Mouse (Mus musculus) liver, adult 2 months (tissue): Measurements from ENCODE around the gene Atxn7l3. TPM values are rescaled to one million over a fixed set of nuclear protein-coding genes. Genes with fewer than 3 reads are reported as not detected.
A peak's percentile ranks its signal among the peaks of the same experiment; 100 is the strongest.

Experiments used
- DNase-seq: peaks from one replicate; pipeline ENCODE4 v3.0.0-alpha.2; 2011; ENCODE audit warnings: low read depth, low spot score; ENCODE audit errors: extremely low read depth
- H3K27ac ChIP-seq: fragments of 200-500 bp; replicated peaks from 2 replicates; pipeline ENCODE4 v1.5.1; 2012; ENCODE audit warnings: low read depth, mild to moderate bottlenecking, control low read depth, inconsistent platforms, low read length; ENCODE audit not compliant: insufficient read depth
- H3K27me3 ChIP-seq: fragments of 200-500 bp; 2 replicates; pipeline ENCODE4 v1.6.1; 2012; ENCODE audit warnings: mild to moderate bottlenecking, moderate library complexity, low read length, inconsistent platforms; ENCODE audit not compliant: control insufficient read depth, insufficient read depth
- H3K36me3 ChIP-seq: fragments of 200-500 bp; 2 replicates; pipeline ENCODE4 v1.6.1; 2012; ENCODE audit warnings: low read length, inconsistent platforms; ENCODE audit not compliant: control insufficient read depth, insufficient read depth
- H3K4me1 ChIP-seq: fragments of 200-500 bp; 2 replicates; pipeline ENCODE4 v1.6.1; 2011; ENCODE audit warnings: low read length; ENCODE audit not compliant: control insufficient read depth, insufficient read depth
- H3K4me3 ChIP-seq: fragments of 200-500 bp; 2 replicates; pipeline ENCODE4 v1.5.1; 2011; ENCODE audit warnings: low read depth, mild to moderate bottlenecking, control low read depth, low read length, moderate library complexity; ENCODE audit not compliant: insufficient read depth
- H3K79me2 ChIP-seq: fragments of 200-500 bp; 2 replicates; pipeline ENCODE4 v1.6.1; 2012; ENCODE audit warnings: inconsistent platforms, mild to moderate bottlenecking, low read length, moderate library complexity; ENCODE audit not compliant: control insufficient read depth, insufficient read depth
- H3K9ac ChIP-seq: fragments of 200-500 bp; 2 replicates; pipeline ENCODE4 v1.6.1; 2012; ENCODE audit warnings: low read depth, mild to moderate bottlenecking, control low read depth, inconsistent platforms, low read length
- CTCF ChIP-seq: fragments of 200-500 bp; IDR thresholded peaks from 2 replicates; pipeline ENCODE4 v1.5.1; 2011; ENCODE audit warnings: low read depth, low read length, control low read depth
- POLR2A ChIP-seq: fragments of 200-500 bp; IDR thresholded peaks from 2 replicates; pipeline ENCODE4 v1.6.1; 2011; ENCODE audit warnings: low read length, control low read depth; ENCODE audit not compliant: insufficient read depth; ENCODE audit errors: extremely low read depth
- WGBS: fragments of 180-500 bp; shearing (Covaris S2); methylation state at CpG from one replicate; pipeline ENCODE4 v1.1.7; 2018; 5-methylcytosine and 5-hydroxymethylcytosine counted together
- polyA plus RNA-seq: library from polyadenylated mRNA; depleted of rRNA; stranded (reverse); fragments of >200 nt; gene quantifications from 2 replicates; pipeline ENCODE4 v1.2.3, GENCODE M21; 2012
- total RNA-seq: library from RNA; depleted of rRNA; stranded (reverse); fragments of >200 nt; gene quantifications from 2 replicates; pipeline ENCODE4 v1.2.3, GENCODE M21; 2014

Atxn7l3 gene
- total and polyA plus RNA-seq, 2 experiments: 7.1 to 20.6 TPM

GRCm38 (mm10) chr11:102321931-102322330 lies 25.5 kb upstream of the Atxn7l3 start:
- H3K79me2 ChIP-seq: peaks cover 7% of the 10 kb centered on the region
- WGBS: 88% methylated on average over 6 of the region's 6 CpGs
- H3K27ac ChIP-seq: no peak overlapping the region
- TF ChIP-seq CTCF (no peak), POLR2A (no peak)
- no peaks in the 10 kb centered on the region for H3K27me3 ChIP-seq
- H3K4me3 ChIP-seq: no peak overlapping the region
- H3K36me3 ChIP-seq: no peaks in the 10 kb centered on the region
- no peak overlapping the region for H3K9ac ChIP-seq
- no peak for DNase-seq
- peaks cover 5% of the 10 kb centered on the region; the same call in 1 of the 2 replicates for H3K4me1 ChIP-seq

DNA sequence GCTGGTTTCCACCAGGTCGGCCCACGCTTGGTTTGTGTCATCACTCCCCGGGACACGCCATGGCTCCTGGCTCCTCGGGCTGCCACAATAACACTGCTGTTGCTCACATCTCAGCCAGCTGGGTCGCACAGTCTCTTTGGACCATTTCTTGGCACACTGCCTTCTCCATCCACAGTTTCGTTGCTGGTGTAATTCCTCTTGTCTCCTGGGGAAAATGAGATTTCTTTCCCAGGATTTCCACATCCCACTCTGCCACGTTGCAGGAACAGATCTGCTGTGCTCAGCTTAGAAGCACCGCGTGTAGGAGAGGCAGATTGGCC lies 24.2 kb upstream of the Atxn7l3 start:
- H3K36me3 ChIP-seq: no peaks in the 10 kb centered on the region
- 20% methylated on average over 10 of the region's 10 CpGs for WGBS
- H3K27me3 ChIP-seq: no peaks in the 10 kb centered on the region
- H3K4me3 ChIP-seq: peak overlapping the region; percentile 50
- H3K9ac ChIP-seq: peak overlapping the region; percentile 72
- peaks cover 9% of the 10 kb centered on the region for H3K4me1 ChIP-seq
- H3K27ac ChIP-seq: peak overlapping the region; percentile 88
- DNase-seq: peak; percentile 34
- TF ChIP-seq POLR2A (no peak), CTCF (no peak)
- peaks cover 14% of the 10 kb centered on the region for H3K79me2 ChIP-seq

- TF ChIP-seq CTCF (no peak), POLR2A (peak; percentile 93)
- WGBS: 2% methylated on average over 38 of the region's 38 CpGs
- Histone ChIP-seq H3K27me3 (no peaks in the 10 kb centered on the region), H3K4me1 (peaks cover 9% of the 10 kb centered on the region), H3K4me3 (peak overlapping the region; percentile 78), H3K9ac (peak overlapping the region; percentile 75), H3K27ac (peak overlapping the region; percentile 88), H3K79me2 (peaks cover 14% of the 10 kb centered on the region), H3K36me3 (no peaks in the 10 kb centered on the region)
- peak; percentile 87 for DNase-seq
Measured at GRCm38 (mm10) chr11:102319941-102320685, 23.7 kb upstream of the Atxn7l3 start.

GRCm38 (mm10) chr11:102319410-102319792 lies 23.0 kb upstream of the Atxn7l3 start, which contains the start of gene Ubtf:
Ubtf (minus strand) TSS chr11:102319742.
- H3K27ac ChIP-seq: peak within 1 kb of the TSS; percentile 88
- peaks cover 9% of the 10 kb centered on the region for H3K4me1 ChIP-seq
- H3K4me3 ChIP-seq: peak within 1 kb of the TSS; percentile 78
- no peaks in the 10 kb centered on the region for H3K27me3 ChIP-seq
- under 1% methylated on average over 25 of the region's 25 CpGs for WGBS
- H3K36me3 ChIP-seq: peaks cover 3% of the 10 kb centered on the region
- no peak for TF ChIP-seq POLR2A
- TF ChIP-seq CTCF: no peak
- peaks cover 14% of the 10 kb centered on the region for H3K79me2 ChIP-seq
- peak; percentile 74 for DNase-seq
- peak within 1 kb of the TSS; percentile 100 for H3K9ac ChIP-seq

DNA sequence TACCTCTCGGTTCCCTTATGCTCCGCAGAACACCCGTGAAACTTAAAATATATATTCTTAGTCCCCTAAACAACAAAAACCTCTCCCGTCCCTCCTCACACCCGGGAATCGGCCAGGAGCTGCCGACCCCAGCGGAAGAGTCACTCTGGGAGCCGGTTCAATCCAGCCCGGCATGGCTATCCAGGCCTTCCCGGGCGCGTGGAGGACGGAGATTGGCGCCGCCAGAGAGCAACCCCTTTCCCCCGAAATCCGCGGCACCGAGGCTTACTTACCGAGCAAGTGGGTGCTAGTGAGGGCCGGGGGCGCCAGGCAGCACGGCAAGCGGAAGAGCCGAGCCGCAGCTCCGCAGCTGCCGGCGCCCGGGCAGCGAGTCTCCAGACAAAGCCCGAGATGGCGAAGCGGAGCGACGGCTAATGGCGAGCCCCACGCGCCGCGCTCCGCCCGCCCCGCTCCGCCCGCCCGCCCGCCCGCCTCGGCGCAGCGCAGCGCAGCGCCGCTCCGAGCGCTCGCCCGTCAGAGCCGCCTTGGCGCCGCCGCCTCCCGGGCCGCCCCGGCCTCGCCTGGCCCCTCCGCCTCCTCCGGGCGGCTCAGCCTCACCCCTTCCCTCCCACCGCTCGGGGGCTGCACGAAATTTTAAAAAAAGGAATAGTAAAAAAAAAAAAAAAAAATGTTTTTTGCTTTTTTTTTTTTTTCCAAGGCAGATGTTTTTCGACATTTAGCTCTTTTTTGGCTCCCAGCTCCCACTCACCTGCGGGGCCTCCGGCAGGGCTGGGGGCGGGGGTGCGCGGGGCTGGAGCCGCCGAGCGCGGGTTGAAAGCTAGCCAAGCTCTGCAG lies 22.4 kb upstream of the Atxn7l3 start:
- H3K4me3 ChIP-seq: peak overlapping the region; percentile 78
- no peak for TF ChIP-seq CTCF
- peak; percentile 30; the same call in 1 of the 2 replicates for TF ChIP-seq POLR2A
- no peaks in the 10 kb centered on the region for H3K27me3 ChIP-seq
- peak overlapping the region; percentile 100 for H3K9ac ChIP-seq
- WGBS: under 1% methylated on average over 79 of the region's 84 CpGs
- peaks cover 9% of the 10 kb centered on the region for H3K36me3 ChIP-seq
- H3K27ac ChIP-seq: peak overlapping the region; percentile 88
- peaks cover 14% of the 10 kb centered on the region for H3K79me2 ChIP-seq
- peak; percentile 34 for DNase-seq
- peaks cover 9% of the 10 kb centered on the region for H3K4me1 ChIP-seq
